Mouse (Mus musculus): ENCODE results near the gene Runx1. TPM values are rescaled to one million over a fixed set of nuclear protein-coding genes. Genes with fewer than 3 reads are reported as not detected.

Gene Runx1
- total and polyA plus RNA-seq, 3 experiments: 3.1 to 10.9 (median 4.7) TPM

DNA sequence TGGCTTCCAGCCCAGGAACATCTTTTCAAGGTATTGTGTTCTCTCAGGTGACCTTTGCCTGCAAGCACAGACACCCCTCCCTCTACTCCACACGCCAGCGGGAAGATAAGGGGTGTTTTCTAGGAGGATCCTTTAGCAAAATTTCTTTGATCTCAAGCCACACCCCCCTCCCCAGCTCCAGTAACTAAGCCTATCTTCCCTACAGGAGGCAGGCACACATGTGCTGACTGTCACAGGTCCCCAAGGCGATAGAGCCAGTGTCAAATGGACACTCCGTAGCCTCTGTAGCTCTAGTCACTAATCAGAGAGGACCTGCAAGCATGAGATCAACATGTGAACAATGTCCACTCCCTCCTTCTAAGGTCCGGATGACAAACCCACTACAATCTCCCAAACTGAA is 259.8 kb downstream of the Runx1 start:
- Histone ChIP-seq H3K4me3 (replicated peaks in 1 of 3; ENCODE audit: low read depth in 2 of 3, low read length in 2 of 3, poor library complexity in 1 of 3) (no peak overlapping the region), H3K4me1 (ENCODE audit: control insufficient read depth in 1 of 2, insufficient read depth in 2 of 2) (peaks cover 0 to 7% of the 10 kb centered on the region in 2 experiments; a peak in 2 of 4 replicates), H3K27me3 (replicated peaks) (no peaks in the 10 kb centered on the region), H3K79me2 (replicated peaks; ENCODE audit: control insufficient read depth, extremely low read depth, insufficient read depth, poor library complexity, severe bottlenecking) (no peaks in the 10 kb centered on the region), H3K27ac (ENCODE audit: insufficient read depth, low read depth) (no peak overlapping the region), H3K9ac (ENCODE audit: insufficient read depth, low read depth) (no peak overlapping the region), H3K4me2 (ENCODE audit: insufficient read depth, low read depth, poor library complexity, severe bottlenecking) (no peak overlapping the region), H3K9me3 (replicated peaks; ENCODE audit: low read length) (no peaks in the 10 kb centered on the region), H3K36me3 (replicated peaks in 1 of 2; ENCODE audit: control insufficient read depth in 1 of 2, insufficient read depth in 1 of 2, low read length in 1 of 2) (no peaks in the 10 kb centered on the region)
- no peak for TF ChIP-seq CTCF (conservative IDR thresholded peaks at IDR 0.05 in 1 of 2, IDR thresholded peaks at IDR 0.05 in 1 of 2; ENCODE audit: low read depth in 2 of 2, low read length in 2 of 2)
- TF ChIP-seq ZMIZ1 (IDR thresholded peaks at IDR 0.05; ENCODE audit: low read depth, low read length): no peak
- TF ChIP-seq SIN3A (IDR thresholded peaks at IDR 0.05; ENCODE audit: low read length): no peak
- no peak for TF ChIP-seq POLR2AphosphoS2 (IDR thresholded peaks at IDR 0.05; ENCODE audit: low read depth, low read length)
- no peak for TF ChIP-seq ZKSCAN1 (IDR thresholded peaks at IDR 0.05; ENCODE audit: borderline replicate concordance, low read depth, low read length)
- DNase-seq (ENCODE audit: extremely low read depth): no peak
- dilution Hi-C loops (cut with MboI; ENCODE audit: extremely low pct_ligation_motif_present, extremely low pct_unique_long_range_greater_than_20kb, low sequenced_read_pairs): no loop called here
- in situ Hi-C loops (cut with MboI; ENCODE audit: low pct_ligation_motif_present, low pct_unique_long_range_greater_than_20kb, low sequenced_read_pairs): loop anchor here (5.0 to 25.0 kb wide), 3 partner anchors 131 to 571 kb away; no protein-coding TSS in a partner anchor

DNA sequence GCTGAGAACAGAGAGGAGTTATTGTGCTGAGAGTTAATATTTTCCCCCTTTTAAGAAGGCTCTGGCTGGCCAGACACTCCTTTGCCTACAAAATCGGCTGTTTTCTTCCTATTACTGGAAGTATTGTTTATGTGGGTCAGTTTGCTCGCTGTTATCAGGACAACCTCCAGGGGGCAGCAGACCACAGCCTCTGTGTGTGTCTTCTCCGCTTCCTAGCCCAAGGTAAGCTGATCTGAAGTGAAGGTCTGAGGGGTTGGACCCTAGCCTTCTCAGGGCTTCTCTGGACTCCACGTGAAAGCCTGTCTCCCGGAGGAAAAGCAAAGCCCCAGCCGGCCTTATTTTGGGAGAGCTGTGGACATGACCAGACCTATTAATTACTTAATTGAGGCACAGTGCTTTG is 260.2 kb downstream of the Runx1 start:
- Histone ChIP-seq H3K9ac (ENCODE audit: insufficient read depth, low read depth) (no peak overlapping the region), H3K4me1 (ENCODE audit: control insufficient read depth in 1 of 2, insufficient read depth in 2 of 2) (peaks cover 0 to 7% of the 10 kb centered on the region in 2 experiments; a peak in 1 of 4 replicates), H3K27ac (ENCODE audit: insufficient read depth, low read depth) (no peak overlapping the region), H3K9me3 (replicated peaks; ENCODE audit: low read length) (no peaks in the 10 kb centered on the region), H3K36me3 (replicated peaks in 1 of 2; ENCODE audit: control insufficient read depth in 1 of 2, insufficient read depth in 1 of 2, low read length in 1 of 2) (no peaks in the 10 kb centered on the region), H3K27me3 (replicated peaks) (no peaks in the 10 kb centered on the region), H3K79me2 (replicated peaks; ENCODE audit: control insufficient read depth, extremely low read depth, insufficient read depth, poor library complexity, severe bottlenecking) (no peaks in the 10 kb centered on the region), H3K4me3 (replicated peaks in 1 of 3; ENCODE audit: low read depth in 2 of 3, low read length in 2 of 3, poor library complexity in 1 of 3) (no peak overlapping the region), H3K4me2 (ENCODE audit: insufficient read depth, low read depth, poor library complexity, severe bottlenecking) (no peak overlapping the region)
- in situ Hi-C loops (cut with MboI; ENCODE audit: low pct_ligation_motif_present, low pct_unique_long_range_greater_than_20kb, low sequenced_read_pairs) (loop anchor here (5.0 to 25.0 kb wide), 3 partner anchors 132 to 572 kb away; no protein-coding TSS in a partner anchor), dilution Hi-C loops (cut with MboI; ENCODE audit: extremely low pct_ligation_motif_present, extremely low pct_unique_long_range_greater_than_20kb, low sequenced_read_pairs) (no loop called here)
- DNase-seq (ENCODE audit: extremely low read depth): peak; percentile 88
- TF ChIP-seq KAT2A (IDR thresholded peaks at IDR 0.05; ENCODE audit: insufficient replicate concordance, low read length): no peak
- no peak for TF ChIP-seq TBP (conservative IDR thresholded peaks at IDR 0.05; ENCODE audit: low read depth, low read length)
- TF ChIP-seq SMC3 (IDR thresholded peaks at IDR 0.05; ENCODE audit: low read depth, low read length): peak; percentile 99
- no peak for TF ChIP-seq E2F4 (IDR thresholded peaks at IDR 0.05; ENCODE audit: insufficient replicate concordance, low read depth, low read length)
- TF ChIP-seq HCFC1 (IDR thresholded peaks at IDR 0.05; ENCODE audit: low read depth, low read length): no peak
- peak; percentile 98 for TF ChIP-seq ZC3H11A (IDR thresholded peaks at IDR 0.05; ENCODE audit: low read depth, low read length)
- no peak for TF ChIP-seq ZMIZ1 (IDR thresholded peaks at IDR 0.05; ENCODE audit: low read depth, low read length)
- TF ChIP-seq RCOR1 (conservative IDR thresholded peaks at IDR 0.05; ENCODE audit: low read depth, low read length): no peak; the same call in 1 of the 2 replicates
- TF ChIP-seq EP300 (IDR thresholded peaks at IDR 0.05; ENCODE audit: low read length): 0 out of 2 replicates have a peak, but pooled peaks have one; percentile 8
- TF ChIP-seq MAX (IDR thresholded peaks at IDR 0.05; ENCODE audit: low read length): no peak
- TF ChIP-seq USF1 (IDR thresholded peaks at IDR 0.05; ENCODE audit: low read depth, low read length): no peak
- peak; percentile 55; the same call in 1 of the 2 replicates for TF ChIP-seq NELFE (IDR thresholded peaks at IDR 0.05; ENCODE audit: low read depth, low read length)
- TF ChIP-seq CHD1 (IDR thresholded peaks at IDR 0.05; ENCODE audit: low read depth, low read length): no peak
- 0 out of 2 replicates have a peak, but pooled peaks have one; percentile 41 for TF ChIP-seq BHLHE40 (IDR thresholded peaks at IDR 0.05; ENCODE audit: low read depth, low read length)
- no peak for TF ChIP-seq GABPA (IDR thresholded peaks at IDR 0.05; ENCODE audit: insufficient replicate concordance, low read depth, low read length)
- TF ChIP-seq USF2 (conservative IDR thresholded peaks at IDR 0.05; ENCODE audit: low read depth, low read length): no peak
- no peak for TF ChIP-seq CHD2 (IDR thresholded peaks at IDR 0.05; ENCODE audit: low read length)
- TF ChIP-seq MAZ (IDR thresholded peaks at IDR 0.05; ENCODE audit: low read depth, low read length): peak; percentile 77; the same call in 1 of the 2 replicates
- peak; percentile 54; the same call in 1 of the 2 replicates for TF ChIP-seq IRF4 (IDR thresholded peaks at IDR 0.05; ENCODE audit: low read depth, low read length)
- TF ChIP-seq NRF1 (IDR thresholded peaks at IDR 0.05; ENCODE audit: low read depth, low read length): 0 out of 2 replicates have a peak, but pooled peaks have one; percentile 17
- no peak for TF ChIP-seq JUN (IDR thresholded peaks at IDR 0.05; ENCODE audit: insufficient read depth, low read depth, low read length)
- TF ChIP-seq UBTF (IDR thresholded peaks at IDR 0.05; ENCODE audit: low read depth, low read length): no peak
- no peak; the same call in 1 of the 2 replicates for TF ChIP-seq SIN3A (IDR thresholded peaks at IDR 0.05; ENCODE audit: low read length)
- TF ChIP-seq JUND (conservative IDR thresholded peaks at IDR 0.05; ENCODE audit: low read depth, low read length): no peak
- TF ChIP-seq MYC (IDR thresholded peaks at IDR 0.05; ENCODE audit: low read depth, low read length): no peak
- TF ChIP-seq POLR2A (IDR thresholded peaks at IDR 0.05; ENCODE audit: low read depth, low read length): no peak
- 0 out of 2 replicates have a peak, but pooled peaks have one; percentile 21 for TF ChIP-seq ELF1 (IDR thresholded peaks at IDR 0.05; ENCODE audit: low read depth, low read length)
- TF ChIP-seq MEF2A (IDR thresholded peaks at IDR 0.05; ENCODE audit: borderline replicate concordance, low read depth, low read length): no peak
- no peak; the same call in none of the 2 replicates for TF ChIP-seq RAD21 (IDR thresholded peaks at IDR 0.05; ENCODE audit: low read depth, low read length)
- TF ChIP-seq ZNF384 (IDR thresholded peaks at IDR 0.05; ENCODE audit: low read depth, low read length): no peak
